Mouse (Mus musculus): ENCODE measurements around the gene Alg9. TPM values are rescaled to one million over a fixed set of nuclear protein-coding genes. Genes with fewer than 3 reads are reported as not detected.
A peak's percentile ranks its signal among the peaks of the same experiment; 100 is the strongest.

The Alg9 gene
- total and polyA plus RNA-seq, 2 experiments = 14.7 to 16.0 TPM

GRCm38 (mm10) chr9:50847606-50848368 lies 73.0 kb downstream of the Alg9 start:
- DNase-seq (ENCODE audit: extremely low read depth, low read depth, low spot score) = peak; percentile 74
- Histone ChIP-seq H3K4me1 (ENCODE audit: control insufficient read depth, insufficient read depth, low read length) (peaks cover 23% of the 10 kb centered on the region), H3K4me3 (ENCODE audit: insufficient read depth, low read depth, low read length) (no peak overlapping the region), H3K9ac (ENCODE audit: low read depth, low read length) (peak overlapping the region; percentile 9; the same call in 1 of the 2 replicates), H3K79me2 (ENCODE audit: control insufficient read depth, insufficient read depth, low read length) (no peaks in the 10 kb centered on the region), H3K36me3 (ENCODE audit: control insufficient read depth, insufficient read depth, low read length) (no peaks in the 10 kb centered on the region), H3K27ac (replicated peaks; ENCODE audit: insufficient read depth, low read depth, low read length) (peak overlapping the region; percentile 53), H3K27me3 (ENCODE audit: control insufficient read depth, insufficient read depth, low read length) (no peaks in the 10 kb centered on the region)
- no peak for TF ChIP-seq CTCF (IDR thresholded peaks at IDR 0.05; ENCODE audit: low read depth, low read length)
- TF ChIP-seq POLR2A (IDR thresholded peaks at IDR 0.05; ENCODE audit: extremely low read depth, insufficient read depth, low read length) = no peak
- WGBS = 33% methylated on average over 12 of the region's 12 CpGs

- TF ChIP-seq CTCF (IDR thresholded peaks at IDR 0.05; ENCODE audit: low read depth, low read length) (no peak), POLR2A (IDR thresholded peaks at IDR 0.05; ENCODE audit: extremely low read depth, insufficient read depth, low read length) (no peak)
- Histone ChIP-seq H3K27me3 (ENCODE audit: control insufficient read depth, insufficient read depth, low read length) (no peaks in the 10 kb centered on the region), H3K4me1 (ENCODE audit: control insufficient read depth, insufficient read depth, low read length) (peaks cover 23% of the 10 kb centered on the region), H3K79me2 (ENCODE audit: control insufficient read depth, insufficient read depth, low read length) (no peaks in the 10 kb centered on the region), H3K27ac (replicated peaks; ENCODE audit: insufficient read depth, low read depth, low read length) (no peak overlapping the region; the same call in 1 of the 2 replicates), H3K9ac (ENCODE audit: low read depth, low read length) (no peak overlapping the region), H3K36me3 (ENCODE audit: control insufficient read depth, insufficient read depth, low read length) (no peaks in the 10 kb centered on the region), H3K4me3 (ENCODE audit: insufficient read depth, low read depth, low read length) (no peak overlapping the region)
- peak; percentile 63 for DNase-seq (ENCODE audit: extremely low read depth, low read depth, low spot score)
- WGBS = 52% methylated on average over 5 of the region's 5 CpGs
Measured at GRCm38 (mm10) chr9:50848821-50849220, 74.0 kb downstream of the Alg9 start.

- peaks cover 23% of the 10 kb centered on the region for H3K4me1 ChIP-seq (ENCODE audit: control insufficient read depth, insufficient read depth, low read length)
- 18% methylated on average over 8 of the region's 8 CpGs for WGBS
Measured at GRCm38 (mm10) chr9:50849249-50849648, 74.4 kb downstream of the Alg9 start.

GRCm38 (mm10) chr9:50849755-50850154 lies 74.9 kb downstream of the Alg9 start:
- no peak for DNase-seq (ENCODE audit: extremely low read depth, low read depth, low spot score)
- Histone ChIP-seq H3K4me1 (ENCODE audit: control insufficient read depth, insufficient read depth, low read length) (peaks cover 23% of the 10 kb centered on the region), H3K9ac (ENCODE audit: low read depth, low read length) (no peak overlapping the region), H3K27me3 (ENCODE audit: control insufficient read depth, insufficient read depth, low read length) (no peaks in the 10 kb centered on the region), H3K36me3 (ENCODE audit: control insufficient read depth, insufficient read depth, low read length) (no peaks in the 10 kb centered on the region), H3K4me3 (ENCODE audit: insufficient read depth, low read depth, low read length) (no peak overlapping the region), H3K79me2 (ENCODE audit: control insufficient read depth, insufficient read depth, low read length) (no peaks in the 10 kb centered on the region), H3K27ac (replicated peaks; ENCODE audit: insufficient read depth, low read depth, low read length) (no peak overlapping the region)
- TF ChIP-seq CTCF (IDR thresholded peaks at IDR 0.05; ENCODE audit: low read depth, low read length) (no peak), POLR2A (IDR thresholded peaks at IDR 0.05; ENCODE audit: extremely low read depth, insufficient read depth, low read length) (no peak)
- 61% methylated on average over 9 of the region's 9 CpGs for WGBS

More at GRCm38 (mm10) chr9:50849249-50849648, 74.4 kb downstream of the Alg9 start:
- no peaks in the 10 kb centered on the region for H3K27me3 ChIP-seq (ENCODE audit: control insufficient read depth, insufficient read depth, low read length)
- H3K27ac ChIP-seq (replicated peaks; ENCODE audit: insufficient read depth, low read depth, low read length) = no peak overlapping the region
- no peaks in the 10 kb centered on the region for H3K36me3 ChIP-seq (ENCODE audit: control insufficient read depth, insufficient read depth, low read length)
- H3K4me3 ChIP-seq (ENCODE audit: insufficient read depth, low read depth, low read length) = no peak overlapping the region
- DNase-seq (ENCODE audit: extremely low read depth, low read depth, low spot score) = peak; percentile 83
- TF ChIP-seq POLR2A (IDR thresholded peaks at IDR 0.05; ENCODE audit: extremely low read depth, insufficient read depth, low read length) = no peak
- TF ChIP-seq CTCF (IDR thresholded peaks at IDR 0.05; ENCODE audit: low read depth, low read length) = 0 out of 2 replicates have a peak, but pooled peaks have one; percentile 20
- no peaks in the 10 kb centered on the region for H3K79me2 ChIP-seq (ENCODE audit: control insufficient read depth, insufficient read depth, low read length)
- H3K9ac ChIP-seq (ENCODE audit: low read depth, low read length) = no peak overlapping the region

GRCm38 (mm10) chr9:50850271-50850670 lies 75.5 kb downstream of the Alg9 start:
- Histone ChIP-seq H3K4me1 (ENCODE audit: control insufficient read depth, insufficient read depth, low read length) (peaks cover 21% of the 10 kb centered on the region), H3K79me2 (ENCODE audit: control insufficient read depth, insufficient read depth, low read length) (no peaks in the 10 kb centered on the region), H3K4me3 (ENCODE audit: insufficient read depth, low read depth, low read length) (no peak overlapping the region), H3K9ac (ENCODE audit: low read depth, low read length) (no peak overlapping the region), H3K27me3 (ENCODE audit: control insufficient read depth, insufficient read depth, low read length) (no peaks in the 10 kb centered on the region), H3K36me3 (ENCODE audit: control insufficient read depth, insufficient read depth, low read length) (no peaks in the 10 kb centered on the region), H3K27ac (replicated peaks; ENCODE audit: insufficient read depth, low read depth, low read length) (no peak overlapping the region)
- DNase-seq (ENCODE audit: extremely low read depth, low read depth, low spot score) = no peak
- no peak for TF ChIP-seq POLR2A (IDR thresholded peaks at IDR 0.05; ENCODE audit: extremely low read depth, insufficient read depth, low read length)
- no peak for TF ChIP-seq CTCF (IDR thresholded peaks at IDR 0.05; ENCODE audit: low read depth, low read length)
- WGBS = 56% methylated on average over 11 of the region's 11 CpGs

GRCm38 (mm10) chr9:50850713-50851112 lies 75.9 kb downstream of the Alg9 start:
- TF ChIP-seq CTCF (IDR thresholded peaks at IDR 0.05; ENCODE audit: low read depth, low read length) = no peak
- TF ChIP-seq POLR2A (IDR thresholded peaks at IDR 0.05; ENCODE audit: extremely low read depth, insufficient read depth, low read length) = no peak
- H3K27ac ChIP-seq (replicated peaks; ENCODE audit: insufficient read depth, low read depth, low read length) = no peak overlapping the region
- no peaks in the 10 kb centered on the region for H3K36me3 ChIP-seq (ENCODE audit: control insufficient read depth, insufficient read depth, low read length)
- H3K4me1 ChIP-seq (ENCODE audit: control insufficient read depth, insufficient read depth, low read length) = peaks cover 17% of the 10 kb centered on the region
- WGBS = 62% methylated on average over 8 of the region's 8 CpGs
- no peak overlapping the region for H3K4me3 ChIP-seq (ENCODE audit: insufficient read depth, low read depth, low read length)
- H3K9ac ChIP-seq (ENCODE audit: low read depth, low read length) = no peak overlapping the region
- H3K79me2 ChIP-seq (ENCODE audit: control insufficient read depth, insufficient read depth, low read length) = no peaks in the 10 kb centered on the region
- no peak for DNase-seq (ENCODE audit: extremely low read depth, low read depth, low spot score)
- no peaks in the 10 kb centered on the region for H3K27me3 ChIP-seq (ENCODE audit: control insufficient read depth, insufficient read depth, low read length)

Measured in liver, adult 2 months (tissue).